Mouse (Mus musculus) erythroid progenitor cell, adult 5-6 weeks (primary cell): ENCODE results near the gene Spty2d1. TPM values are rescaled to one million over a fixed set of nuclear protein-coding genes. Genes with fewer than 3 reads are reported as not detected.

ENCODE experiments used
- ATAC-seq: replicated peaks from 2 replicates; pipeline ENCODE4 v1.8.0; 2016; ENCODE audit warnings: moderate number of reproducible peaks, mild to moderate bottlenecking, moderate TSS enrichment, inconsistent platforms; ENCODE audit not compliant: poor library complexity, low FRiP score, severe bottlenecking
- total RNA-seq, 2 experiments: library from RNA; stranded (forward) in 1 of 2; stranded (reverse) in 1 of 2; fragments of 150-400 nt in 1 of 2; fragments of 186-747, 209-891 nt in 1 of 2; gene quantifications; 2 replicates each; pipeline versions ENCODE4 v1.2.3 to v1.2.4; 2015 to 2017; ENCODE audit warnings: low replicate concordance in 2 of 2

Gene Spty2d1
- total RNA-seq, 2 experiments from 2014 or later: 22.1 to 34.8 TPM

DNA sequence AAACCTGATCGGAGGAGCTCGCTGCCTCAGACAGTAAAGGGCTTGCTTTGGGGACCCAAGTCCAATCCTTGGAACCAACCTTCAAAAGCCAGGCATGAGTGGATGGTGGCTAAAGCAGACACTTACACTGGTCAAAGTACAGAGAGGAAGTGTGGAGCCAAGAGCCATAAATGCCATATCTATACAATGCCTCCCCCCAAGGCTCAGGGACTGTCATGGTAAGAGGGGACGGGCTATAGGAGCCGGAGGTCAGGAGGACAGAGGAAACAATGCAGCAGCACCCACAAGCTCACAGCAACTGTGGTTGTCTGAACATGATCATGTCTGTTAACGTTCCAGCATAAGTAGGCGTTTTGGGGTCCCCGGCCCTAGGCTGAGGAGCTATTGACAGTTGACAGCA lies 16.2 kb upstream of the Spty2d1 start:
- ATAC-seq: no peak

DNA sequence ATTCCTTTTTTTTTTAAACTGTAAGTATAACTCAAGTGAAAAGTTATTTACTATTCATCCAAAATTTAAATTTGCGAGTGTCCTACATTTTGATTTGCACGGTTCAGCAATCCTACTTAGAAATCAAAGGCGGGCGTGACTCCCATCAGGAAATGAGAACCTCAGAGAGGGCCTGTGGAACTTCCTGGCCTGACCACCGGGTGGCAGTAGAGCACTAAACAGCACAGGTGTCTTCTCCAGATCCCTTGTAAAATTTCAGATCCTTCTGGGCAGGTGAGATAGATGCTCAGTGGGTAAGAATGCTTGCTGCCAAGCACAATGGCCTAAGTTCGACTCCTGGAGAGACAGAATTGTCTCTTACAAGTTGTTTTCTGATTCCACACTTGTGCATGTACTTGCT lies 15.3 kb upstream of the Spty2d1 start:
- ATAC-seq: peak; percentile 85

DNA sequence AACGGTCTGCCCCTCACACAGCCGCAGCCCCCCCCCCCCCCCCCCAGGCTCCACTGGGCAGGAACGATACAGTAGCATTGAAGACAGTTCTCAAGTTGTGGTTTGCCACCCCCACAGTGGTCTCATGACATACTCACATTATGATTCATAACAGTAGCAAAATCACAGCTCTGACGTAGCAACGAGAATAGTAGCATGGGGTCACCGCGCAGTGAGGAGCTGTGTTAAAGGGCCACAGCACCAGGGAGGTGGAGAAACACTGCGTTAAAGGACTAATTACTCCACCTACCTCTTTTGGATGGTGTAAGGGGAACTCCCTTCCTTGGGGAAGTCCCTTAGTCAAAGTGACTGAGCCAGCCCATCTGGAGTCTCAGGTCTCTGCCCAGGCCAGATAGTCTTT lies 14.3 kb upstream of the Spty2d1 start:
- ATAC-seq: no peak

DNA sequence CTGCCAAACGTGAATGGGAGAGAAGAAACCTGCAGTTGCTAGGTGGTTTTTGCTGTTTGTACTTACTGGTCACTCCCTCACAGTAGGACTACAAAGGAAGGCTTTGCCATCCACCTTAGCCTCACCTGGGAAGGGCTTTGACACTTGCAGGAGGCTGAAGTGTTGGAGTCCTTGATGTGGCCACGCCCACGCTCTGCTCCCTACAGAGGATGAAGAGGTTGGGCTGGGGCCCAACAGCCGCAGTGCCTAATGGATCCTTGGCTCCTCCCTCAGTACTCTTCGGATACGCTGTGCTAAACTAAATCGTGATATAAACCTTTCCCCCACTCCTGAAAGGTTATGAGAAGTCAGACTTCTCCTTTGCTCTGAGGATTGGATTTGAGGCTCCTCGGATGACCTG lies 12.7 kb upstream of the Spty2d1 start:
- ATAC-seq: no peak

DNA sequence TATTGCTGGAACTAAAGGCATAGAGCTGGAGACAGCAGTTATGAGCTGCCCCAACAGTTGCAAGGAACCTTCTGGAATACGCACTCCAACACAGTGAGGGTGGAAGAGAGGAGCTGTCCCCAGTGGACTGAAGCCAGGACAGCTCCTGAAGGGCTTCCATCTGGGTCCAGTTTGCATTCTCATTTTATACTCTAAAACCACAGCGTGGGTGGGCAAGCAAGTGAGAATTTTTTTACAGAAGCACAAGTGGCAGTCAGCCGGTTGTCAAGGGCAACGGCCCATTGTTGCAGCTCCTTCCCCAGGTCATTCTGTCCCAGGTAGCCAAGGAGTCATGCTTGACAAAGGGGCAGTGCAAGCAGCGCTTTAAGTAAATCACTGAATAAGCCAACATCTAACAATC lies 11.4 kb upstream of the Spty2d1 start:
- no peak for ATAC-seq

DNA sequence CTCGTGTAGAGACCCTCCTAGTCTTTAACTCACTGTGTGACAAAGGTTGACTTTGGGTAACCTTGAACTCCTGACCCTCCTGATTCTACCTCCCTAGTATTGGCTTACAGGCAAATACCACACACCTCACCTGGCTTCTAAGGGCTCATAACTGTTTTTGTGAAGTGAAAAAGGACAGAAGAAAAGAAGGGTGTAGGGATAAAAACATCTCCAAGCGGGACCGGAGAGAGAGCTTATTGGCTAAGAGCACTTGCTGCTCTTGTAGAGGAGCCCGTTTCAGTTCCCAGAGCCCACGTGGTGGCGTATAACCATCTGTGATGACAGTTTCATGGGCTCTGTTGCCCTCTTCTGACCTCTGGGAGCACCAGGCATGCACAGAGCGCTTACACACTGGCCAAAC lies 8.9 kb upstream of the Spty2d1 start:
- ATAC-seq: no peak

- ATAC-seq: no peak
These were observed 8.4 kb upstream of the Spty2d1 start for GRCm38 (mm10) chr7:47016602-47017001.

- peak; percentile 99 for ATAC-seq
These were observed 7.3 kb upstream of the Spty2d1 start for GRCm38 (mm10) chr7:47015390-47016065.

DNA sequence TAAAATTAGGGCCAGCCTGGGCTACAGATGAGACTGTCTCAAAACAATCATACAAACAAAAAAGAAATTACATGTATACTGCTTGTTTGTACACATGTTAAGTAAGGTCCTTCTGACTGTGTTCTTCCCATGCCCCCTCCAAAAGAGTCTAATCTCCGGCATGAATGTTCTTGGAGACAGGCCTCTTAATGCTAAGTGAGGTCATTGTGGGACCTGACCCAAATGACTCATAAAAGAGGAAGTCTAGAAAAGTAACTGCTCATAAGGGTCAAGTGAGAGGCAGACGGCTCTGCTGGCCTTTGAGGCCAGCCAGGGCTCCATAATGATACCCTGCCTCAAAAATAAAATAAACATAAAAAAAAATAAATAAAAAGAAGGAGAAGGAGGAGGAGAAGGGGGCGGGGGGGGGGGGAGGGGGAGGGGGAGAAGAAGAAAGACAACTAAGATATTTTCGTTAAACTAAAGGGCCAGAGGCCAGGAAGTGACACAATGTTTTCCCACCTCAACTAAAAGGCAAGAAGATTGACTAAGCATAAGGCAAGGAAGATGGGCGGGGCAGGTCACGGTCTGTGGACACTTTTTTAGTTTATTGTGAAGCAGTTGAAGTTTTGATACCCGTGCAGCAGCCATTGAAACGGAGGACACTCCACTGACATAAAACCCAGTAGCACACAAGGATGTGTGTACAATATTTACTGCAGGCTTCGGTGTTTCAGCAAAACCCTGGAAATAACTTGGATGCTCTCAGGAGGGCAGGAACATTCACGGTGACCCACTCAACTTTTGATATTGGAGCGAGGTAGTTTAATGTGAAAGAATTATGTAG lies 6.6 kb upstream of the Spty2d1 start:
- ATAC-seq: no peak

GRCm38 (mm10) chr7:47013131-47013767 lies 5.0 kb upstream of the Spty2d1 start:
- no peak for ATAC-seq

DNA sequence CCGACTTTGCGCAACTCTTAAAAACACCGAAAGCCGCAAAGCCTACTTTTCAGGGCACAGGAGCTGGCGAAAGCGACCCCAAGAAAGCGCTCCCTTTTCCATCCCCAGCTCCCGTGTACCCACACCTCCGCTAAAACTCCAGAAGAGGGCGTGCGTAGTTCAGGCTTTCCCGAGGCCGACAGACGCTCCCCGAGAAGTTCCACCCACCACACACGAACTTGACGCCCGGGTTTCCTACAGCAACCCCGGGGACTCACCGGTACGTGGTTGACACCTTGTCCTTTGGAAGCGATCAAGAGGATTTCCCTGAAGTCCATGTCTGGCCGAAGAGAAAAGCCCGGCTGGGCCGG lies 418 bp downstream of the Spty2d1 start:
- ATAC-seq: peak; percentile 83

DNA sequence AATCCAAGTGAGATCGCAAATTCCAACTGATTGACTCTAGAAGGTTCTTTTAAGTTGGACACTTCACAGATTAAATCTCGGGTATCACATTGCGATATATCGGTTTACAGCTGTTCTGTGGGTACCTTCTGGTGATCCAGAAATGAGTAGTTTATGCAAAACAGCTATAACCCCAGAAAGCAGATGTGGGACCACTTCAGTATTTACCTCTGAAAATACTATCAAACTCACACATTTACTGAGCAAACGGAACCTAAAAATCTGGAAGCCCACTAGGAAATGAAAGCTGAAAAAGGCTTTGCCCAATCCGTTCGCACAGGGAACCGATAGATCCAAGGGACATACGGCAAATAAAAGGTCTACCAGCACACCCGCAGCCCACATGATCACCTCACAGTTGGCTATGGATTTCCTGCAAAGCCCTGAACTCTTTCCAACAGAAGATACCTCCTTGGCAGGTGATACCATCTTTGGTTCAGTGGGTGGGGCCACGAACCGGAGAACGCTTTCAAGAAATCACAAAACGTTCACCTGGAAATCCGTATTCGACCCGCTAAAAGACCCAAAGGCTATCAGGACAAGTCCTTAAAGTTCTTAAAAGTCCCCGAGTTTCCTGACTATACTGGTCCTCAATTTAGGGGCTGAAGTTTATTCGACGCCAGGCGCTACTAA lies 966 bp downstream of the Spty2d1 start:
- ATAC-seq: no peak

DNA sequence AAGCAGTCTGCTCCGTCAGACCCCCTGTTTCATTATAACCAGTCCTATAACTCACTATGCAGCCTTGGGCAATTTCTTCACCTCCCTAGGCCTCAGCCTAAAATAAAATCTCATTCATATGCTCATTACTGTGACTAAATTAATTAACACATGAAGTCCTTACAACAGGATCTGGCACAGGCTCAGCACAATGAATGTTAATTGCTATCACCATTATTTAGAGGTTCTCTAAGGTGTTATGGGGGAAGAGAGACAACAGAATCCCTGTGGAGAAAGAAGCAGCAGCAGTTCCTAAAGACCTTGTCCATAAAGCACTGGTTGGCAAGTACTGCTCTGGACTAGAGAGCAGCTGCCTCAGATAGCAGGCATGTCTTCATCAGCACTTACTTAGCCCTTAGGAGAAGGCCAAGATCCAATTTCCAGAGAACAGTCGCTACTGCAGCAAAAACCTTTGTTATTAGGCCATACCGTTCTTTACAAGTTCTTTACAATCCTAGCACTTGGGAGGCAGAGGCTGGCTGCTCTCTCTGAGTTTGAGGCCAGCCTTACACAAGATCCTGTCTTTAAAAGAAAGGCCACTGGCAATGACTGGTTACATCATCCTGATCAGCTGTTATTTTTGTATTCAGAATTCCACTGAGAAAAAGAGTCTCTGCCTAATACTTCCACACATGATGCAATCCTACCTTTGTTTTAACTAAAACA lies 4.6 kb downstream of the Spty2d1 start:
- no peak for ATAC-seq

DNA sequence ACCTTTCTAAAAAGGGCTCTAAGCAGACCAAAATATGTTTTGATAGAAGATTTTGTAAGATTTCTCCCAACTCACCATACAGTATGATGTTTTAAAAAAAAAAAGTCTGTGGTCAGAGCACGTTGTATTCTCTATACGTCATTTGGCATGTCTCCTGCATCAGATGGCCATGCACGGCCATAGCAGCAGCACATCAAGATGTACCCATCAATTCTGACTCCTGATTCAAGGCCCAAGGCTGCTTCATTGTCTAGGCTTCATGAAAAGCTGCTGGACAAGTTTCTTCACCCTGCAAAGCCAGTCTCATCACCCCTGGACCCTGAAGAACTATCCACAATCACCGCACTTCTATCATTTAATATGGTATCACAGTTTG lies 6.3 kb downstream of the Spty2d1 start:
- ATAC-seq: no peak

GRCm38 (mm10) chr7:47001125-47001899 lies 6.9 kb downstream of the Spty2d1 start:
- ATAC-seq: no peak

DNA sequence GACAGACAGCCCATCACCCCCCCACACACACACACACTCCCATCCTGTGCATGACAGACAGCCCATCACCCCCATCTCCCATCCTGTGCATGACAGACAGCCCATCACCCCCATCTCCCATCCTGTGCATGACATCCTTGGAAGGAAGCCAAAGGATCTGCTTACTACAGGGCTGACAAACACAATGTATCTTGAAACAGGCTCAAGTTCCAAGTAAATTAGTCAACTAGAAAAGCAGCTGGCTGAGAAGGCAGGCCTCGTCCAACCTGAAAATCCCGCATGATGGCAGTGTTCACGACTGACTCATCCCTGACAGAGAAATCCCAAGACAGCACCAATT lies 7.6 kb downstream of the Spty2d1 start:
- no peak for ATAC-seq

- ATAC-seq: no peak
These were observed 8.1 kb downstream of the Spty2d1 start for GRCm38 (mm10) chr7:46999983-47000643.

DNA sequence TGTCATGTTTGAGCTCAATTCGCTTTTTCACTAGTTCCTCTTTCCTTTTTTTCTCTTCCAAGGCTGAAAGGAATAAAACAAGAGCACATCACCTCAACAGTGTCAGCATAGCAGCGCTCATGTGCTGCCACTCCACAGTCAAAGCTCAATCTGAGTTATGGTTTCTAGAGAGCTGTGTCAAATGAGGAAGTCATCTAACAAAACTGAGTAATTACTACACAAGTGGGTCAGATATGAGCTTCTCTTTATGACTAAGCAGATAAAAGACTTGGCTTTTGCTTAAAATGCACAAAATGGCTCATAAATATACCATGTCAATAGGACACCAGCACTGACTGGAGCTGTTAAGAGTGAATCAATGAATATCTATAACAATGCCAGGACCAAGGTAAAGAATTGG lies 9.3 kb downstream of the Spty2d1 start:
- no peak for ATAC-seq
